Mouse (Mus musculus) mature B cell (primary cell): ENCODE measurements around the gene Plekhb2.

ENCODE experiments used
- in situ Hi-C: fragments of 300-500 bp; cut with MboI; formaldehyde crosslinking; loops from 2 replicates; pipeline ENCODE4 v1.14.3; 2019

Gene Plekhb2

DNA sequence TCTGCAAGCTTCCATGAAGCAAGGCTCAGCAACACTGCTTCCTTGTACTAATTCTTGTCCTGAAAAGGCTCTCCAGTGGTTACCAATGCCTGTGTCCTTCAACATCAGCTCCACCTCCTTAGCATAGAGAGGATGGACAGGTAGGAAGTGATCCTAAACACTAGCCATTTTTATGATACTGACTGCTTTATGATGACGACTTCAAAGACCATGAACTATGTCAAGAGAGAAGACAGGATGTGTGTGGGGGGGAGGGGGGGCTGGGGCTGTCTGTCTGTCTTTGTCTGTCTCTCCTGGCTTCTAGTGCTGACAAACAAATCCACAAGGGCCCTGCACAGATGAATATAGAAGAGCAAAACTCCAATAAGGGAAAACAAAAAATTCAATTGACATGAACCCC is 18.4 kb upstream of the Plekhb2 start:
- in situ Hi-C loops, result loop anchor here (25.0 kb wide), 1 partner anchor 1431 kb away; the partner anchor contains the start of gene Neurl3

GRCm38 (mm10) chr1:34834904-34835303 is 14.9 kb upstream of the Plekhb2 start:
- in situ Hi-C loops, result loop anchor here (25.0 kb wide), 1 partner anchor 1427 kb away; the partner anchor contains the start of gene Neurl3

DNA sequence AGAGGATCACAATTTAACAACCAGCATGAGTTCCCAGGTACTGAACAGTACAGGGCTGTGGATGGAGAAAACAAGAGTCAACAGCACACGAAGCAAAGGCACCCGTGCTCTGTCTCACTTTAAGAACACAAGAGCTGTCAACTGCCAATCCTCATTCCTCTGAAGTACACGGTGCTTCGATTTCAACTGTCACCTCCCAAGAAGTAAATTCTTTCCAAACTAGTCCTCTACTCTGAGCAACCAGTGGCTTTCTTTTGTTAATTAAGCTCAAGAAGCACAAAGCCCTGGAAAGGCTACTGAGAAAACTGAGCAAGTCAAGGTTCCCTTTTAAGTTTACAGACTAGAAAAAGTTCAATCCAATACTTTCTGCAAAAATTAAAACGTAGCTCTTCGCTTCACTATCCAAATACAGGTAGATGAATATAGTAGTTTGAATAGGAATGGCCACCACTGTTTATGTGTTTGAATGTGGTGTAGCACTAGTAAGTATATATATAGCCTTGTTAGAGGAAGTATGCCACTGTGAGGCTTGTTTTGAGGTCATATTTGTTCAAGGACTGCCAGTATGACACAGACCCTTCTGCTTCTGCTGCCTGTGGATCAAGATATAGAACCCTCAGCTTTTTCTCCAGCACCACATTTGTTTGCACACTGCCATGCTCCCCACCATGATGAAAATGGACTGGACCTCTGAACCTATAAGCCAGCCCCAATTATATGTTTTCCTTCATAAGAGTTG is 11.7 kb upstream of the Plekhb2 start:
- in situ Hi-C loops, result loop anchor here (25.0 kb wide), 1 partner anchor 1424 kb away; the partner anchor contains the start of gene Neurl3

DNA sequence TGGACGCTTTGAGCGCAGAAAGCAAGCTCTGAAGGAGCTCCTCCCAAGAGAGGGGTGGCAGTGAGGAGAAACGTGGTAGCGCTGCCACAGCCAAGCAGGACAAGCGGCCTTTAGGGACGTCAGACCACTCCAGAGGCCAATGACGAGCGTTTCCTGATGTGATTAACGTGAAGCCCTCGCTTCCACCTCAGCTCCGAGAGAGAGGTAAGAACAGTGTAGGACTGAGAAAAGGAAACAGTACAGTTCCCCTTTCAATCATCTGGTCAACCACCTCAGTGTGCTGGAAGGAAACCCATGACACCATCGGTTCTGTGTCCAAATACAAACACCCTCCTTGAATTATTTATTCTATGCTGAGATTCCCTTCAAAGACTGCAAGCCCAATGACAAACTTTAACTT is 10.5 kb upstream of the Plekhb2 start:
- in situ Hi-C loops, result loop anchor here (25.0 kb wide), 1 partner anchor 1423 kb away; the partner anchor contains the start of gene Neurl3

DNA sequence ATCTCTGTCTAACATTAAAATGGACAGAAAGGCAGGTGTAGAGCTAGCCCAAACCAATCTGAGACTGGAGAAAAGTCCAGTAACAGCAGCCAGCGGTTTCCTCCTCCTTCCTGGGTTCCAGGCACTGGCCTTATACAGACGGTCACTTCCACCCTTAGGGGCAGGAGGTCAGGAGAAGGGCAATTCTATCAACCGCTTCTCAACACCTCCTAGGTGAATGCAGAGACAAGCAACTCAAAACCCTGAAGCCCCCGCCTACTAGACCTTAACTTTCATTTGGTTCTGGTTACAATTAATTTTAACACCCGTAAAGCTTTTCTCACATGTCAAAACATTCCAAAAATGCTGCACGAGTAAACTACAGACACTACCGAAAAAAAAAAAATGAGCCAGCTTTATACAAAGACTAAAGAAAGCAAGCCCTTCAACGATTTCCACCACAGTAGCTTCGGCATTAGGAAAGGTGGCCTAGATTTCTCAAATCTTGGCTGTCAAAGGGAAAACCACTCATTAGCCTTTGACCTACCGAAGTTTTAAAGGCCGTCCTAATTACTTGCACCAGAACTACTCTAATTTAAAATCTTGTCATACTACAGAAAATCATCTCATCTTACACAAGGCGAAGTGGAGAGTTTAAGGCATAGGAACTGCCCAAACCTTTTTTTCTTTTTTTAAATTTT is 7.9 kb upstream of the Plekhb2 start:
- in situ Hi-C loops, result loop anchor here (25.0 kb wide), 1 partner anchor 1420 kb away; the partner anchor contains the start of gene Neurl3

DNA sequence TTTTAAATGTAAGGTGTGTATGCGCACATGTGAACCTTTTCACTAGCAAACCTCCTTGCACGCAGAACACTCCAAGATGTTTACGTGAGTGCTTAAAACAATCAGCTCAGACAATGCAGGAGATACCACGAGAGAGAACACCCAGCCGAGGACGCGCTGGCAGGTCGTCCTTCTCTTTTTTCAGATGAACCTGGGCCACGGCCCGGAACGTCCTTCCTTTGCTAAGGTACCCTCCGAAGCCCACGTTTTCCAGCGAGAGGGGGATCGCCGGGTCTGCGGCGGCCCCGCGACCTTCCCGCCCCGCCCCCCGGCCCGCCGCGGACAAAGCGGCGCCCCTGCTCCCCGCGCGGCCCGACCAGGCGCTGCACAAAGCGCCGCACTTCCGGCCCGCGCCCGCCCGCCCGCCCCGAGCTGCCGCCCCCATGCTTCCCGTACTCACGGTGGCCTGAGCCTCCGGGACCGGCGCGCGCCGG is 7.4 kb upstream of the Plekhb2 start:
- in situ Hi-C loops, result loop anchor here (25.0 kb wide), 1 partner anchor 1420 kb away; the partner anchor contains the start of gene Neurl3

- in situ Hi-C loops, result loop anchor here (25.0 kb wide), 1 partner anchor 1419 kb away; the partner anchor contains the start of gene Neurl3
Observed at GRCm38 (mm10) chr1:34842887-34843618, 6.7 kb upstream of the Plekhb2 start, which contains the start of gene Fam168b. TSS of gene Fam168b (minus strand) at chr1:34843065.

- in situ Hi-C loops, result loop anchor here (25.0 kb wide), 1 partner anchor 1415 kb away; the partner anchor contains the start of gene Neurl3
Observed at GRCm38 (mm10) chr1:34847070-34847469, 2.7 kb upstream of the Plekhb2 start.

DNA sequence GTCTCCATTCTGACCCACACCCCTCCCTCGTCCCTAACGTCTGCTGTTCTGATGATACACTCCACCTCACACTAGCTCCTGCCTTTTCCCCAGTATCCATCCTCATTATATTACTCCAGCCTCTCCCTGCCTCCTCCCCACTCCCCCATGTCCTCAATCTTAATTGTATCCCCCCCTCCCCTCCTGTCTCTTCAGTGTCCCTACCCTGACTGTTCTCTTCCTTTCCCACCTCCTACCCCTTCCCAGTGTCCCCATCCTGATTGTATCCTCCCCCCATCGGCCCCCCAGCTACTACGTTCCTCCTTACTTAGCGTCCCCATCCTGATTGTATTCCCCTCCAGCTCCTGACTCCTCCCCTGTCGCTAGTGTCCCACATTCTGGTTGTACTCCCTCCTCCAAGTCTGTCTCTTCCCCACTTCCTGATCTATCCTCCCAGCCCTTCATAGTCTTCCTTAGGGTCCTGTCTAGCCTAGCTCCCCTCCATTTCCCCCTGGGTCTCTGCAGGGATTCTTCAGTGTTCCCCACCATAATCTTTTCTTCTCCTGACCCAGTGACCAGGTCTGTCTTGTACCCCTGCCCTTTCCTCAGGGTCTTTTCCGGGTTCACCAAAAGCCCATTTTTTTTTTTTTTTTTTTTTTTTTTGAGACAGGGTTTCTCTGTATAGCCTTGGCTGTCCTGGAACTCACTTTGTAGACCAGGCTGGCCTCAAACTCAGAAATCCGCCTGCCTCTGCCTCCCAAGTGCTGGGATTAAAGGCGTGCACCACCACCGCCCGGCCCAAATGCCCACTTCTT is 764 bp downstream of the Plekhb2 start:
- in situ Hi-C loops, result loop anchor here (25.0 kb wide), 1 partner anchor 413 kb away; the partner anchor contains the start of genes Ccdc115 and Imp4

DNA sequence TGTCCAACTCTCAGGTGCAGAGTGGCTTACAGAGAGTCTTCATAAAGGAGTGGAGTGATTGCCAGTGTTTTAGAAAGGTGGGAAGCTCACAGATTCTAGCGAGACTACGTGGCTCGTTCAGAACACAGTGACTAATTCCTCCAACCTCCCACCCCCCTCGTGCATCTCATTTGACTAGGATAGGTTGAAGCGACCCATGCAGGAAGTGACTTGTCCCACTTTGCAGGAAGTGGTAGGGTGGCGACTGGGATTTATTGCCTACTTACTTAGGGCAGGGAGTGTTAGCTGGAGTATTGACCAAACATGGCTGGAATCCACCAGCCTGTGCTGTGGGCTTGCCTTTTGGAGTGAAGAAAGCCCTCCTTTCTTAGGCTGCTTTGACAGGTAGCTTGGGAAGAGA is 1.8 kb downstream of the Plekhb2 start:
- in situ Hi-C loops, result loop anchor here (25.0 kb wide), 1 partner anchor 414 kb away; the partner anchor contains the start of genes Ccdc115 and Imp4

- in situ Hi-C loops, result loop anchor here (25.0 kb wide), 1 partner anchor 415 kb away; the partner anchor contains the start of genes Ccdc115 and Imp4
Observed at GRCm38 (mm10) chr1:34852116-34852878, 2.5 kb downstream of the Plekhb2 start.

DNA sequence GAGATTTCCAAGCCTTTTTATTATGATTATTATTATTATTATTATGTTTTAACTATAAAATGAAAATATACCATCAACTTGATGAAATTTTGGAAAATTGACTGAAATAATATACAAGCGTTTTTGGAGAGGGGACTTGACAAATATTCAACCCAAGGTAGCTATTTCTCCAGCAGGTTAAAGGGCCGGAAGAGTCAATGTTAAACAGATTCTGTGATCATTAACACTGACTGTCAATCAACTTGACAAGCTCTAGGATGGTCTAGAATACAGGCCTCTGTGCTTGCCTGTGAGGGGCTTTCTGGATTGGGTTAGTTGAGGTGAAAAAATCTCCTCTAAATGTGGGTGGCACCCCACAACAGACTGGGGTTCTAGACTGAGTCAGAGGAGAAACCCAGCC is 4.0 kb downstream of the Plekhb2 start:
- in situ Hi-C loops, result loop anchor here (25.0 kb wide), 1 partner anchor 416 kb away; the partner anchor contains the start of genes Ccdc115 and Imp4

DNA sequence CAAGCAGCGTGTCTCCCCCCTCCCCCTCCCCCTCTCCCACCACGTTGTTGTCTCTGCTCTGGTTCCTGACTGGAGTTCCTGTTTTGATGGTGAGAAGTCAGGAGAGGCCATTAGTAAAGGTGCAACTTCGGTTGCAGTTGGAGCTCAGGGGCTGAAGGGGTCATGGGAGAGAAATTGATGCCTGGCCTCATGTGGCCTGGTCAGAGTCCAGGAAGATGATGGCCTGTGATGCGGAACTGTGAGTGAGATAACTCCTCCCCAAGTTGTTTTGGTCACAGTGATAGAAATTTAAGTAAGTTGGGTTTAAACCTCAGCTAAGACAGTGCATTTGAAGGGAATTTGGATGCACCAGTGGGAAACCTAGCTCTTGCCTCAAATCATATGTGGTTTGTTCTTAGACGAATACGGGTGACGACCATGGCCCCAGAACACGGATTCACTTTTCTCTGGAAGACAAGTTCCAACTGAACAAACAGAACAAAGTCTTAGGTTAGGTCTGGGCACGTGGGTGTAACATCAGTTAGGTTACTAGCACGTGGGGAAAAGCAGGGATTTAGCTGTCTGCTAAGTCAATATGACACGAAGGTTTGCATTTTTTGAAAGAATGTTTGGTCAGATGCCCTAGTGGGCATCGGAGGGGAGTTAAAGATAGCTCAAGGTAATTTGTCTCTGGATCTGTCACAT is 5.4 kb downstream of the Plekhb2 start:
- in situ Hi-C loops, result loop anchor here (25.0 kb wide), 1 partner anchor 418 kb away; the partner anchor contains the start of genes Ccdc115 and Imp4

GRCm38 (mm10) chr1:34858671-34859070 is 8.9 kb downstream of the Plekhb2 start:
- in situ Hi-C loops, result loop anchor here (25.0 kb wide), 1 partner anchor 421 kb away; the partner anchor contains the start of genes Ccdc115 and Imp4

DNA sequence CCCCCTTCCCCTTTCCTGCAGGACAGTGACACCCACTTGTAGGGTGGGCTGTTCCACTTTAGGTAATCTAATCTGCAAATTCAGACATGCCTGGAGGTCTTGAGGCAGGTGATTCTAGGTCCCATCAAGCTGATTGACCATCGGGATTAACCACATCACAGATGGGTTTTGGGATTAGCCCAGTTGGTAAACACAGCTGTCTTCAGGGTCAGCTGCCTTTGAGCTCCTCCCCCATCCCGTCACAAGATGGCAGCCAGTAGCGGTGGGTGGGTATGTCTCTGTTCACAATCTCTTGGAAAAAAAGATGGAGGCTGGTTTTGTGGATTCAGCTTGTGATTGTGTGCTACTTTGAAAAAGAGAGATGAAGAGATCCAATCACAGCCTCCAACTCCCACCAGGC is 10.0 kb downstream of the Plekhb2 start:
- in situ Hi-C loops, result loop anchor here (25.0 kb wide), 1 partner anchor 422 kb away; the partner anchor contains the start of genes Ccdc115 and Imp4

DNA sequence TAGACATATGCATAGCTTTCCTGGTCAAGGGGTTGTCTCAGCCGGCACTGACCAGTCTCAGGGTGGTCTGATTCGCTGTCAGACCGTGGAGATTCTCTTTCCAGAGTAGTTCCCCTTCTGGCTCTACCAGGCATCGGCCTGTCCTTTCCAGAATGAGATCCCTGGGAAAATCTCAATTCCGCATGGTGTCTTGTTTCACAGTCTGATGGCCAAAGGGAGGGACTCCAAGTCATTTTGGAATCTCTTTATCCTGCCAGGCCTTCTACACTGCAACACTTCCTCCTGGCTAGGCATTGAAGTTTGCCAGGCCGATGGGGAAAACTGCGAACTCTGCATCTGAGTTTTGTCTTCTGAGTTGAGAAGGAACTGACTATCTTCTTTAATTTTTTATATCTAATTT is 10.4 kb downstream of the Plekhb2 start:
- in situ Hi-C loops, result loop anchor here (25.0 kb wide), 1 partner anchor 423 kb away; the partner anchor contains the start of genes Ccdc115 and Imp4

- in situ Hi-C loops, result loop anchor here (25.0 kb wide), 1 partner anchor 426 kb away; the partner anchor contains the start of genes Ccdc115 and Imp4
Observed at GRCm38 (mm10) chr1:34862877-34863276, 13.1 kb downstream of the Plekhb2 start.

DNA sequence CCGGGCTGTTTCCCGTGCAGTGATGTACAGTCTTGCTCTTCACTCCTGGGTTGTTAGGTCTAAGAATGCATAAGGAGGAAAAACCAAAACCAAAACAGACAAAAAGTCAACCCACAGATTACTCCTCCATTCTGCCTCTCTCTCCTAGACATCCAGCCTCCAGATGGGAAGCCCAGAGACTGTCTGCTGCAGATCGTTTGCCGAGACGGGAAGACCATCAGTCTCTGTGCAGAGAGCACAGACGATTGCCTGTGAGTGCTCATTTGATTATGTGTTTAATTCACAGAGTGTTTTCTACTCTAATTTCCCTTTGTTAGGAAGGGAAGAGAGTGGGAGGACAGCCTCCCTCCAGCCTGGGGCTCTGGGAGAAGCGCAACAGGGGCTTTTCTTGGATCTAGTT is 13.5 kb downstream of the Plekhb2 start:
- in situ Hi-C loops, result loop anchor here (25.0 kb wide), 1 partner anchor 426 kb away; the partner anchor contains the start of genes Ccdc115 and Imp4
